Mouse (Mus musculus): ENCODE data around the gene Cbln1. TPM values are rescaled to one million over a fixed set of nuclear protein-coding genes. Genes with fewer than 3 reads are reported as not detected.

Cbln1 gene
- total RNA-seq (2022), result 10 to 100 TPM in 1 of 4 experiments, 1 to 10 TPM in 3; 7.5 to 10.9 (median 7.7) TPM

DNA sequence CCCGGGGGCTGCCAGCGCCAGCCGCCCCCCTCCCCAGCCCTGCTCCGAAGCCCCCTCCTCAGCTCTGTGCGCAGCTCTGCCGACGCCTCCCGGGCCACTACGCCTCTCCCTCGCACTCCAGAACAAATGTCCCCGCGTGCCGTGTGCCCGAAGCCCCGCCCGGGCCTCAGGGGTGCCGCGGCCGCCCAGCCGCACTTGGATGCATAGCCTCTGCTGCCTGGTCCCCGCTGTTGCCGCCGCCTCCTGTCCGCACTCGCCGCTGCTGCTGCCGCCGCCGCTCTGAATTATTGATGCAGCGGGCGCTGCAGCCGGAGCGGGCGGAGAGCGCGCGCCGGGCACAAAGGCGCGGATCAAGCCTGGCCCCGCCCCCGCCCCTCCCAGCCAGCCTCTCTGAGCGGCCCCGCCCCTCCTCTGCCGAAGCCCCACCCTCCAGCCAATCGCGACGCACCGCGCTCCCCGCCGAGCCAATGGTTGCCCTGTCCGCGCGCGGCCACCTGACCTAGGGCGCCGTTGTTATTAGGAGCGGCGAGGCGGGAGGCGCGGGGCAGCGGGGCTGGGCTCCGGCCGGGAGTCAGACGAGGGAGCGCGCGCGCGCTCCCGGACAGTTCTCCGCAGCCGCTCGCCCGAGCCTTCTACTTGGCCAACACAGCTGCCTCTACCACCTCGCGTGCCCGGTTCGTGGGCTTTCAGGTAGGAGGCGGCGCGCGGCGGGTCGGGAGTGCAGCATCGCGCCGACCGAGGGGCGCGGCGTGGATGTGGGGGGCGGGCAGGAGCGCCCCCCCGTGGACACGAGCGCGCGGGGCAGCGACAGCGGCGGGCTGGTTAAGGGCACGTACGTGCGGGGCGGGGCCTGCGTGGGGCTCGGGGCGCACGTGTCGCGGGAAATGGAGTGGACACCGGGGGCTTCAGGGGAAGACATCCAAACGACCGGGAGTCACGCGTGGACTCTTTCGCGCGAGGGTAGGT is at the start of gene Cbln1:
TSS of gene Cbln1 (minus strand) at position 339 of the 966 bp plus-strand sequence.
- DNase-seq (ENCODE audit: low spot score in 2 of 2), result peak; percentile 74 to 77

DNA sequence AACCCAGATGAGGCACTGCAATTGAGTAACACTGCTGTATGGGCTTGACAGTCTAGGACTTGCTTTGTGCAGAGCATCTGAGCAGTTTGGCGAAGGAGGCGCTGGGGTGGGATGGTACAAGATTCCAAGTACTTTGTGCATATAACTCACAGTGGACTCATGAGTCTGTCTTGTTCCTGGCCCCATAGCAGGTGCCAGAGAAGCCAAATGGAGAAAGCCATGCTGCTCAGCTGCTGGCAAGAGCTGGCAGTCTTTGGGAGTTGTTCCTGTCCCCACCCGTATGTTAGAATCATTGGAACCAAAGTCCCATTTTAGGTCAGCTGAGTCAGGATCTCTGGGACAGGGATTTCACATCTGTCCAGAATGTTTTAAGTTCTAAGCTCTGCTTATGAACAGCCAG is 44.7 kb upstream of the Cbln1 start:
- DNase-seq (ENCODE audit: low spot score in 2 of 2), result no peak

DNA sequence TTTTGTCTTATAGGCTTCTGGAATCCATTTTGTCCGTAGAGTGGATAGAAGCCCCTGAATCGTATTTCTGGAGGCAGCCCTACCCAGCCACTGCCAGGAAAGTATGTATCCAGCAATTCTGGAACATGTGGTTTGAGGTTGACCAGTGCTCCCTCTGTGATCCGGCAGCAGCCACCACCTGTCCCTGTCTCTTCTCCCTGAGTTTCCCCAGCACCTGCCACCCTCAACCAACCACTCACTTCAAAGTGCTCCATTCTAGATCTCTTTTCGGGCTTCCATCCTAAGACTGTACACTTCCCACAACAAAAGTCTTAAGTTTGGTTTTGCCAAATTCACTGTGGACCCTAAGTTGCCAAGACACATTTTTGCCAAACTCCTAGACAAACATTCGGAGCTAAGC is 41.4 kb upstream of the Cbln1 start:
- no peak for DNase-seq (ENCODE audit: low spot score in 2 of 2)

DNA sequence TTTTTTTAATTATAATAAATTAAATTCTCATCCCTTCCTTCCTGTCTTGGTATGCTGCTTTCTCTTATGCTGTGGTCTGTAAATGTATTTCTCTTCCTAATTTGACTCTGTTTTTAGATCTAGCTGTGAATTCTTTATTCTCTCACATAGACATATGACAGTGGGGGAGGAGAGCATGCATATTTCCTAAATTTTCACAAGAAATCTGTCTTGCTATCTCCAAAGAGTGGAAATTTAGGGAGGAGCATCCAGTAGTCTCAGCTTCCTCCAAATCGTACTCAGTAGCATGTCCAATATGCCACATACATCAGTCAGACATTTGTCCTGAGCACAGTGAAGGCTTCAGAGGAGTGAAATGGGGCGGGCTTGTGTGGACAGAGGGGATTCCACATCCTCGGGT is 40.9 kb upstream of the Cbln1 start:
- no peak for DNase-seq (ENCODE audit: low spot score in 2 of 2)

DNA sequence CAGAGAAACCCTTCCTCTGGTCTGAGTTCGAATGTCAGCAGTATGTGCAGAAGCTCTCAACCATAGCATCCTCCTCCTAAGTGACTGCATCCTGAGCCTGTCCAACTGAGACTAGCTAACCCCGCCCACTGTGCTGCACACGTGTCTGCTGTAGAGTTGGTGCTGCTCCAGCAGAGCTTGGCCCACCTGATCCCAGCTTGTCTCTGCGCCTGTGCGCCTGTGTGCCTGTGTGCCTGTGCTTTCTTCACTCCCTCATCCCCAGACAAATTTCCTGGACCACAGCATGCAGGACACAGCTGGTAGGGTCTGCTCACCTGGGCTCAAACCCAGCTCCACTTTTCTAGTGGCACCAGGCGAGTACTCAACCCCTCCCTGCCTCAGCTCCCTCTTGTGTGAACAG is 40.2 kb upstream of the Cbln1 start:
- no peak for DNase-seq (ENCODE audit: low spot score in 2 of 2)

DNA sequence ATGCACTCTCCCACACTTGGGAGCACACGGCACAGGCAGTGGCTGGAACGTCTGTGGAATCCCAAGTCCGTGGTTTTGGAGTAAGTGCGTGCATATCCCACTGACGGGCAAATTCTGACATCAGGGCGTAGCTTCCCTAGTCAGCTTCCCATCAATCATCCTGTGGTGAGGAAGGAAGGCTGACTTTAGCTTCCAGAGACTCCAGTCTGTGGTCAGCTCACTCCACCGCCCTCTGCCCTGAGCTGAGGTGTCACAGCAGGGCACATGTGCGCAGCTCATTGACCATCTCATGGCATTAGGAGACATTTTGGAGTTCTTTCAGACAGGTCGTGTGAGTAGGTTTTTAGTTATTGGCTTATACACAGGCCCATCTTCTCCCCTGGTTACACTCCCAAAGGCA is 34.6 kb upstream of the Cbln1 start:
- DNase-seq (ENCODE audit: low spot score in 2 of 2), result no peak

DNA sequence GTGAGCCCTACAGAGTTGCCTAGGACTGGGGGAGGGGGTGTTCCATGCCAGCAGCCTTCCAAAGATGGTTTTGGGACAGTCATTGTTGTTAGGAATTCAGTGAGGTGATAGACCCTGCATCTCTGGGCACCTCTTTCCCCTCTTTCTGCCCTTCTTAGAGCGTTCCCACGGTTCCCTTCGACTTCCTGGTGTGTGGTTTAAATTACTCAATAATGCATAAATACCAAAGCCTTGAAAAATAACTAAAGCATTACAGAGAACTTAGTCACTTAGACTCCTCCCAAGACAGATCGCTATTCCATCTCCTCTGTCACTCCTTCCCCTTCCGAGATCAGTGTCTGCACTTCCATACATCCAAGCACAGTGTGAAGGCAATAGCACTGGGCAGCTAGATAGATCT is 32.0 kb upstream of the Cbln1 start:
- DNase-seq (ENCODE audit: low spot score in 2 of 2), result no peak

DNA sequence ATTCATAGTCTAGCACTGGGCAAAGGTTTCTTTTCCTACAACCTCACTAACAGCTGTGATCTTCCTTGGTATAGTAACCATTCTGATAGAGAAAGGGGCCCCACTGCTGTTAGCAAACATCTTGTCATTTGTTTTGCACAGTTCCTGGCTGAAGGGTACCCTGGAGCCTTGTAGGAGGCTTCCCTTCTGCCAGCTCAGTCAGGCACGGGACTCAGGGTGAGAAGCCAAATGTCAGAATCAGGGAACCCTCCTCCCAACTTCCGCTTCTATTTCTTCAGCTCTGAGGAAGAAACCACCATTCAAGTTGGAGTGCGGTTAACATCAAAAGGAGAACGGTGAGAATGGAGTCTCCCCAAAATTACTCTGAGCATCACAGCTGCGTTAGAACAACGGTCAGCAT is 30.3 kb upstream of the Cbln1 start:
- no peak for DNase-seq (ENCODE audit: low spot score in 2 of 2)

DNA sequence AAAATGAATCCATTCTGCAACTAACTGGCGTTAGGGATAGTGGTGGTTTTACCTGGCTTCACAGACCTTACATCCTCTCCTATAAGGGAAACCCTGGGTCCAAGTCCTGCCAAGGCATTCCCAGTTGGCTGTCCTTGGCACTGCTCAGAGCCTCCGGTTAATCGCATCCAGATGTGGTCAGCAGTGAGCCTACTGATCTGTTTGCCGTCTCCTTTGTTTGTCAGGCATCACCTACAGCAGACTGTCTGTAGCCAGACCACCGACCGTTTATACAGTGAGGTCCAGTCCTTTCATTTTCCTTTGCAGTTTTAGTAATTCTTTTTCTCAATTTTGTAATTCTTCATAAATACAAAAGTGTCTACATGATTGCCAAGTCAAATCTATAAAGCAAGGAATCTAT is 25.2 kb upstream of the Cbln1 start:
- no peak for DNase-seq (ENCODE audit: low spot score in 2 of 2)

DNA sequence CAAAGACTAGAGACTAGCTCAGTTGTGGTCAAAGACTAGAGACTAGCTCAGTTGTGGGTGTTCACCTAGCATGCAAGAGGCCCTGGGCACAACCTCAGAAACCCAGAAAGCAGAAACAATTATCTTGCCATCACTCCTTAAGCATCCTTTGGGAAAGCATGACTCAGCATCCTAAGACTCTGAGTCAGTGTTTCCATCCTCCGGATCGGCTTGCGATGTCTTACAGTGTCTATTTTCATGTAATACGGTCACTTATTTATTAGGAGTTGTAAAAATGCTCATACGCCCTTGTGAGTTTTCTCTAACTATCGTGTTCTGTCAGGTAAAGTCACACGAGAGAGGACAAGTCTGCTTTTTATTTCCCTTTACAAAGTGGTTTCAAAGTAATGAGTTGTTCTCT is 24.1 kb upstream of the Cbln1 start:
- DNase-seq (ENCODE audit: low spot score in 2 of 2), result no peak

DNA sequence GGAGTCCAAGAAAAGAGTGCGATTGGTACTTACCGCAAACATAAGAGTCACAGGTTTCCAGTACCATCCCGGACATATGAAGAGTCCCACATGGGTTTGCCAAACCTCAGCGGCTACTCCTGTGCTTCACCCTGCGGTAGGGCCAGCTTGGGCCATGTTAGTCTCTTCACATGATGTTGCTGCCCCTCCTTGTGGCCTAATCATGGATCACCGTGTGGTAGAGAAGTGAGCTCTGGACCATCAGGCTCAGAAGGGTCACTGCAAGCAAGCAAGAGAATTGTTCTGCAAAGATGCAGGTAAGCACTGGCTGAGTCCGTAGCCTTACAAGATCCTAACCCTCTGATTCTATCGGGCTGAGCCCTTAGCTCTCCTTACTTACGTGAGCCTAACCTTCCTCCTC is 22.5 kb upstream of the Cbln1 start:
- DNase-seq (ENCODE audit: low spot score in 2 of 2), result no peak

DNA sequence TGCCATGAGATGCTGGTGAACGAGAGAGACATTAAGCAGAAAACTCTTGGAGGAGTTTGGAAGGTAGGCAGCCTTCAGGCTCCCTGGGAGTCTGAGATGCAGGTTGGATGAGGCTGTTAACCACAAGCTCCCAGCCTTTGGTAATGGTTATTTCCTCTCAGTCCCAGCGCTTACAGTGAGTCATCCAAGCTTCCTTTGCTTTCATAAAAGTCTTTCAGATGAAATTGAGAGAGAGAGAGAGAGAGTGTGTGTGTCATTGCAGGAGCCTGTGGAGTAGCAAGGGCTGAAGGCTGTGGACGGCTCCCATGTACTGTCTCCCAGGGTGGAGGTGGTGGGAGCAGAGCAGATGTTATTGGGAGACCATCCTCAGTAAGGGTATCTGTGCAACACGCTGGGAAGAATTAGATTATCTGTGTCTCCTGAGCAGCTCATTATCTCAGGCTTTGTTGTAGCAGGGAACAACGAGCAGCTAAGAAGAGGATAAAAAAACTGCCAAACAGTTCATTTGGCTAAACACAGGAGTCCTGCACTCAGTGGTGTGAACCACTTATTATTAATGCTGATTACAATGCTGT is 17.5 kb upstream of the Cbln1 start:
- DNase-seq (ENCODE audit: low spot score in 2 of 2), result no peak

DNA sequence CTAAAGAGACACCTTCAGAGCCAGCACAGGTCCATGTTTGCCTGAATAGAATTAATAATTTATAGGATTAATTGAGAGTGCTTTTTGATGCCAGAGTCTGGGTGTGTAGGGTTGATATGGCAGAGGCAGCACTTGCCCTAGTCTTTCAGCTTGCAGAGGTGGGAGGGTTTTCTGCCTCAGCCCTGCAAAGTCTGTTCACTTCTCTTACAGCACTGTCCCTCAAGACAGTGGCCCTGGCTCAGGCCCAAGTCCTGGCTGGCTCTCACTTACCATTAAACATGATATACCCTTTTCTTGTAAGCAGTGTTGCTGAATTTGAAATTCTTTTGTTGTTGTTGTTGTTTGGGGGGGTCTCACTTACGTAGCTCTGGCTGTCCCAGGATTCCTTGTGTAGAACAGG is 9.0 kb upstream of the Cbln1 start:
- no peak for DNase-seq (ENCODE audit: low spot score in 2 of 2)

DNA sequence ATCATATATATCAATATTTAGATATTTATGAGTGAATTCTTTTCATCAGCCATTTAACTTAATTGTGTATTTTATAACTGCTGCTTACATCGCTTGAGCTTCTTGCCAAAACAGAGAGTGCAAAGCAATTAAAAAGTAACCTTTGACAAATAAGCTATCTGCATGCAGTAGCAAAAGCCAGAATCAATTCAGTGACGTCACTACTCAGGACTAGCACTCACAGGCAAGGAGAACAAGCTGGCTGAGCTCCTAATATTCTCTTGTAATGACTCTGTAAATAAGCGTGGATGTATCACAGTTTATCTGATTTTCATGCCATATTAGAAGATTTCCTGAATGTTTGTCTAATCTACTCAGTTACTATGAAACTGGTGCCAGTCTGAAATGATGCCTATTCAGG is 5.8 kb upstream of the Cbln1 start:
- DNase-seq (ENCODE audit: low spot score in 2 of 2), result no peak

DNA sequence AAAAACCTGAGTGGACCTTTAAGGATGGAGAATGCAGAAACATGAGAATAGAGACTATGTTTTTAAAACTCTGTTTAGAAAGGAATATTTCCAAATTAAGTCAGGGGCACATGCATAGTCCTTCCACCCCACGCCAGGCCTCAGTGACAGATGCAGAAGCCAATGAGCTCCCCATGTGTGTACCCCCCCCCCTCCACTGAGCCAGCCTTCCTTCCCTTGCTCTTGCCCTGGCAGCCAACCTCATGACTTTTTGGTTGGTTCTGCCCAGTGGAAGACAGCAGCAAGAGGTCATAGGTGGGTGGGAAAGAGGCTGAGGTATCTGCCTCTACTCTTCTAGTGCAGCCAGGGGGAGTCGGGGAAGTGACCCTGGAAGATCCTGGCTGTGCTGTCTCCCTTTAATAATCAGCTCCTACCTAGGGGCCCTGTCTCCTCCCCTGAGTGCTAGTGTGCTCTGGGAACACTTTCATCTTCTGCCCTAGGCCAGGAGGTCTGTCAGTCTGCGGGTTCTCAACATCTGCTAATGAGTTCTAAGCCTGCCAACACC is 4.8 kb upstream of the Cbln1 start:
- no peak for DNase-seq (ENCODE audit: low spot score in 2 of 2)

DNA sequence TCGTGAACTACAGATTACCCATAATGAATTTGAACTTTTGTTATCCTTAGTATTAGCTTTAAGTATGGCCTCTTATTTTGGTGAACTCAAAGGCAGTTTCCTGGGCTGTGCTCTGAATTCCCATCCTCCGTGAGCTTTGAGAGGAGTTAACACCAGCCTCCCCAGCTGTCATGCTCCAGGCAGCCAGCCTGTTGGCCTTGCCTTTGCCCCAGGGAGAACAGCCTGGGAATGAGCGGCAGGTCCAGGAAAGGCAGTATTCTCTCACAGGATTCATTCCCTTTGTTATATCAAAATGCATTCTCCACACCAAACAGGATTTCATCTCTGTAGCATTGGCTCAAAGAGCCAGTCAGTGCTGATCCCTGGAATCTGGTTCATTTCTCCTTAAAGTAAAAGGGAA is 3.1 kb upstream of the Cbln1 start:
- DNase-seq (ENCODE audit: low spot score in 2 of 2), result no peak

DNA sequence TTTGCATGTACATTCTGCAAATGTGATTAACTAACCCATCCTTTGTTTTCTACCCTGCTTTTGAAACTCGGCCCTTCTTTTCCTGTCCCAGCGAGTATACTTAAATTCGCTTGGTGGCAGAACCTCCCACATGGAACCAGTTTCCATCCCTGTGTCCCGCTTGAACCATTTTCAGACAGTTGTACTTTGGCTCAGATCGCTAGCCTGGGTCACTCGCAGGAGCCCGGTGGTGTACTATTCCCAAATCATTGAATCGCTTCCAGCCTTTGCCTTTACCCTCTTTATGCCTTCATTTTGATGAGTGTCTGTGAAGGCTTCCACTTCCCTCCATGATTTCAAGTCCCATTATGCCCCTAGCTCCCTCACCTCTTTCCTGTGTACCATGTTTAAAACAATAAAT is 2.0 kb upstream of the Cbln1 start:
- no peak for DNase-seq (ENCODE audit: low spot score in 2 of 2)

DNA sequence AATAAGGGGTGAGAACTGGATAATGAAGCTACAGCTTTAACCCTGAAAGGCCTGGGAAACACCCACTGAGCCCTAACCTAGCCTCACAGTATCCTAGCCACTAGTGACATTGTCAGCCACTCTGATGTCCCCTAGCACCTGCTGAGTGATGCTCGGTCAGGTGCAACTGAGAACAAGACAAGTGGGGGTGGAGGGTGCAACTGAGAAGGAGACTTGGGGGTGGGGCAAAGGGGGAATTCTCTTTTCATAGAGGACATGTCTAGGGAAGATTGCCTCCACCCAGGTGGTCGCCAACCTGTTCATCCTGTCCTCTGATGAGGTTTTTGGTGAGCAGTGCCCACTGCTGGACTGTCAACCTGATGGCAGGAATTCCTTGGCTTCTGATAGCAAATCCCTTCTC is 1.5 kb upstream of the Cbln1 start:
- DNase-seq (ENCODE audit: low spot score in 2 of 2), result no peak

DNA sequence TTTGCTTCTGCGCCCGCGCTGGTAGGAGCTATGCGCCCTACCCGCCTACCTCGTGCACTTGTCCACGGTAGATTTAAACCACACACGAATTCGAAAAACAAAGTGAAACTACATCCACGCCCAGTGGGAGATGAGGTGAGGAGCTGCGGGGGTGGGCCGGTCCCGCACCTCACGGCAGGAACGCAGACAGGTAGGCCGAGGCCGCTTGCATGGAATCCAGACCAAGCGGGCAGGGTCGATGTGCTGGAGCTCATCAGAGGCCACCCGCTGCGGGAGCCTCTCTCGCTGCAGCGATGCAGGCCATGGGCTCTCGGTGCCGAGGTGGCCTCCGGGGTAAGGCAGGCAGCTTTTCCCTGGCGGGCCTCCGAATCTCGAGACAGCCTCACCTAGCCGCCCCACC is 905 bp upstream of the Cbln1 start:
- peak in 1 of 2 experiments; percentile 11 for DNase-seq (ENCODE audit: low spot score in 2 of 2)

DNA sequence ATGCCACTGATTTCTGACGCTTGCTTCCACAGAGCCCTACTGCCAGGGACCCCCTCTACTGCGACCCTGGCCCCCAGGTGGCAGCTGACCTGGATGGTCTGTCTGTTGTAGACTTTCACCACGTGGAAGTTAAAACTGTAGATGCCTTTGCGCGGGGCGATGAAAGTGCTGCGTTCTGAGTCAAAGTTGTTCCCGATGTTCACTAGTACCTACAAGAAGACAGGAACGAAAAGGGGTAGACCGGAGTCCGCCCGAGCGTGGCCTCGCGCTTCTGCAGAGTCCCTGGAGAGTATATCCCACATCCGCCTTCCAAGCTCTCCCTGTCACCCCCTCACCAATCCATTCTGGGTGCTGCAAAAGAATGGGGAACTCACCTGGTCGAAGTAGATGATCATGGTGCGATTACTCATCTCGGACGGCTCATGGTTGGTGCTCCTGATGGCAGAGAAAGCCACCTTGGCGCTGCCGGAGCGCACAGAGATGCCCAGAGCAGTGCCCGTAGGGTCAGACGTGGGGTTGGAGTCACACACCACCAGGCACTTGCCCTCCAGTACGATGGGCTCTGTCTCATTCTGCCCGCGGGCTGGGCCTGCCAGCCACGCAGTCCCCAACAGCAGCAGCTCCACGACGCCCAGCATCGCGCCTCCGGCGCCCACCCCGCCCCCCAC is 672 bp downstream of the Cbln1 start:
- DNase-seq (ENCODE audit: low spot score in 2 of 2), result no peak

DNA sequence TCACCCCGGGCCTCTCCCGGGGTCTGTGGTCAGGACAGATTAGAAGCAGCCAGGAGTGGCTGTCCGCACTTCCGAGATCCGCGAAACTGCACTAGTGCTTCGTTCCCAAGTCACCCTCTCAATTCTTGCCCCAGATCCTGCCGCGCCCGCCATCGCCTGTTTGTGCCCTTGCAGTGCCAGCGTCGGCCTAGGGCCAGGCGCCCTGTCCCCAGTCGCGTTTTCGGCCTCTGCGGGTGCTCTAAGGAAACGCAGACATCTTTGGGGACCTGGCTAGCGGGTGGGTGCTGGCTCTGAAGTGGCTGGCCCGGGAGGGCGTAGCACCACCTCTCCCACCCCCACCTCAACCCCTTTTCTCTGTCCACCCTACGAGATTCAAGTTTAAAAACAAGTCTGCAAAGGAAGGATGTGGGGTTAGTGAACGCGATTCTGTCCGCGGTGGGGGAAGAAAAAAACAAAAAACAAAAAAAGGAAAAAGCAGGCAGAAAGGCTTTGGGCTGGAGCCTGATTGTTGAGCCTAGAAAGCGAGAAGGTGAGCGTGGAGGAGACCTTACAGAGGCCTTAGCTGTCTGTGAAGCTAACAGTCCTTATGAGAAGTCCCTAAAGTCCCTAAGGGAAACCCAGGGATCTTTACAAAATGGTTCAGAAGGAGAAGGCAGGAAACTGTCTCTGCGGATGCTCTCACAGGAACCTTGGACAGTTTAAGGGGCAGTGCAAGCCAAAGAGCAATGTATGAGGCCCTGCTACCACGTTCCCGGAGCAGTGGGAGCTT is 1.4 kb downstream of the Cbln1 start:
- no peak for DNase-seq (ENCODE audit: low spot score in 2 of 2)
